Comparison of ENCODE assay signal across 17 mouse cellular contexts in the genomic region with DNA sequence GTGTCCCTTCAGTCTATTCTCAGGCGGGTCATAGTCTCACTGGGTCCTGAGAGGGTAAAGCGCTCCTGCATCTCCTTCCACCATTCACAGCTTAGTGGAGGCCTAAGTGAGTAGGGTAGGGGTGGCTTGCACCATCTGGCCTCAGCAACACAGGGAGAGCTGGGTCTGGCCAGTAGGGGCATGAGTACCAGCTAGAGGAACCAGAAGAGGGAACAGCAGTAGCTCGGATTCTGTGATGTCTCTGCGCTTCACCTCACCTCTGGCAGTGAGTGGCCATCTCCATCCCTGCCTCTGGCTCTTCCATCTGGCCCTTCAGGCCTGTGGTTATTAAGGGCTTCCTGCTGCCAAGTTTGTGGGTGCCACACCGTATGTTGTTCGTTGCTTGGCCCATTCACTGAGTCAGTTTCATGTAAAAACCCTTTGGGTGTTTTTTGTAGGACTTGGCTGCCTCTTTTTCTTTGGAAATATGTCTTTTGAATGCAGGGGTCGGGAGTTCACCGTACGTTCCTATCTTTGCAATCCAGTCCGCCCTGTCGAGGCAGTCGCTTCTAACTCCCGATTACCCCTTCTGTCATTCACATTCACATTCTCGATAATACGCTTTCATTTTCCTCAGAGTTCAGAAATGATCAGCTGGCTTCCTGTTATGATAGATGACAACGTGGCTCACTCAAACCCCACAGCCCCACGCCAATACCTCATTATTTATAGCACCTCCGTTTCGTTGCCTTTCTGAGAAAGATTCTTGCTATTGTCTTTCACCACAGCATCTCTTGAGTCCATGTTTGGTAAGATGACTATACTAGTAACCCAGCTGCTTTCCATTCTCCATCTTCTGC.
A peak's percentile ranks its signal among the peaks of the same experiment; 100 is the strongest.
DNase-seq lines count a peak whose midpoint lies in the region; ATAC-seq and TF ChIP-seq lines count a peak whose summit lies in the region.
"Had no signal": no experiment of that assay in that cellular context is flagged by ENCODE, and none has a peak within 500 bp of the region (broad histone marks: within the 10 kb centered on the region; RNA-seq: fewer than 3 reads in every experiment).

No protein-coding gene starts in this region.

- peak; percentile 33 for TF ChIP-seq CTCF in layer of hippocampus, adult 2 months (conservative IDR thresholded peaks at IDR 0.05)

- 91% methylated on average over 19 of the region's 19 CpGs for WGBS in kidney, embryonic 14.5 days

- H3K4me3 ChIP-seq in layer of hippocampus, adult 2 months, result no peak overlapping the region
- no peak overlapping the region for H3K4me3 ChIP-seq in kidney, embryonic 14.5 days (ENCODE audit: low read length)
- H3K4me3 ChIP-seq: neural tube, embryonic 13.5 days; stomach, embryonic 15.5 days had no signal

- H3K4me1 ChIP-seq in kidney, embryonic 14.5 days (ENCODE audit: control insufficient read depth, insufficient read depth, low read length), result no peaks in the 10 kb centered on the region
- H3K4me1 ChIP-seq: stomach, embryonic 15.5 days had no signal

- no peak for ATAC-seq in kidney, embryonic 14.5 days (ENCODE audit: low FRiP score, low TSS enrichment)
- ATAC-seq: Patski had no signal

- no peak overlapping the region for H3K9ac ChIP-seq in kidney, embryonic 14.5 days (ENCODE audit: low read depth, low read length)
- H3K9ac ChIP-seq: neural tube, embryonic 13.5 days; stomach, embryonic 15.5 days had no signal

- H3K27me3 ChIP-seq in kidney, embryonic 14.5 days (ENCODE audit: control insufficient read depth, insufficient read depth, low read length), result no peaks in the 10 kb centered on the region
- H3K27me3 ChIP-seq: neural tube, embryonic 13.5 days; Patski; stomach, embryonic 15.5 days had no signal

- peak overlapping the region; percentile 36 for H3K27ac ChIP-seq in layer of hippocampus, adult 2 months
- H3K27ac ChIP-seq in kidney, embryonic 14.5 days (ENCODE audit: low read depth, low read length), result no peak overlapping the region
- H3K27ac ChIP-seq: macrophage; neural tube, embryonic 13.5 days; stomach, embryonic 15.5 days had no signal

- H3K9me3 ChIP-seq in kidney, embryonic 14.5 days (ENCODE audit: control insufficient read depth, low read length), result peaks cover 5% of the 10 kb centered on the region; the same call in 1 of the 2 replicates
- H3K9me3 ChIP-seq: neural tube, embryonic 13.5 days; stomach, embryonic 15.5 days had no signal

- DNase-seq in layer of hippocampus, adult 2 months (ENCODE audit: low spot score in 2 of 2), result no peak
- DNase-seq in layer of hippocampus, postnatal 25 days (ENCODE audit: extremely low spot score in 1 of 2, low spot score in 1 of 2), result no peak
- DNase-seq in 3T3-L1 (ENCODE audit: low read depth, low spot score), result peak; percentile 54
- DNase-seq in CD4-positive helper T cell, adult 2 months (ENCODE audit: low read depth, low spot score), result peak; percentile 55
- DNase-seq in induced T-regulatory cell, adult 2 months (ENCODE audit: low read depth), result peak; percentile 86
- DNase-seq in heart, adult 8-10 months (ENCODE audit: low spot score), result no peak
- DNase-seq: cerebellum, adult 9-10 months; kidney, adult 11 months; kidney, postnatal 4 days; liver; lung, adult 2 months; thymus, adult 2 months had no signal

- no peaks in the 10 kb centered on the region; the same call in 1 of the 2 replicates for H3K36me3 ChIP-seq in kidney, embryonic 14.5 days (ENCODE audit: control insufficient read depth, insufficient read depth, low read length)

- H3K4me2 ChIP-seq in kidney, embryonic 14.5 days (replicated peaks; ENCODE audit: low read depth, low read length), result no peak overlapping the region
- H3K4me2 ChIP-seq: neural tube, embryonic 13.5 days; stomach, embryonic 15.5 days had no signal

Comparison
In these comparisons a context has a peak if more than half of its experiments do, and no peak if none do; other contexts are left out.
1. DNase-seq: peak in 3T3-L1 (single experiment), CD4-positive helper T cell, adult 2 months (single experiment) and induced T-regulatory cell, adult 2 months (single experiment); none in layer of hippocampus, adult 2 months (0 of 2), layer of hippocampus, postnatal 25 days (0 of 2) and heart, adult 8-10 months (single experiment).